Mouse (Mus musculus): ENCODE measurements around the gene Caprin2.

DNA sequence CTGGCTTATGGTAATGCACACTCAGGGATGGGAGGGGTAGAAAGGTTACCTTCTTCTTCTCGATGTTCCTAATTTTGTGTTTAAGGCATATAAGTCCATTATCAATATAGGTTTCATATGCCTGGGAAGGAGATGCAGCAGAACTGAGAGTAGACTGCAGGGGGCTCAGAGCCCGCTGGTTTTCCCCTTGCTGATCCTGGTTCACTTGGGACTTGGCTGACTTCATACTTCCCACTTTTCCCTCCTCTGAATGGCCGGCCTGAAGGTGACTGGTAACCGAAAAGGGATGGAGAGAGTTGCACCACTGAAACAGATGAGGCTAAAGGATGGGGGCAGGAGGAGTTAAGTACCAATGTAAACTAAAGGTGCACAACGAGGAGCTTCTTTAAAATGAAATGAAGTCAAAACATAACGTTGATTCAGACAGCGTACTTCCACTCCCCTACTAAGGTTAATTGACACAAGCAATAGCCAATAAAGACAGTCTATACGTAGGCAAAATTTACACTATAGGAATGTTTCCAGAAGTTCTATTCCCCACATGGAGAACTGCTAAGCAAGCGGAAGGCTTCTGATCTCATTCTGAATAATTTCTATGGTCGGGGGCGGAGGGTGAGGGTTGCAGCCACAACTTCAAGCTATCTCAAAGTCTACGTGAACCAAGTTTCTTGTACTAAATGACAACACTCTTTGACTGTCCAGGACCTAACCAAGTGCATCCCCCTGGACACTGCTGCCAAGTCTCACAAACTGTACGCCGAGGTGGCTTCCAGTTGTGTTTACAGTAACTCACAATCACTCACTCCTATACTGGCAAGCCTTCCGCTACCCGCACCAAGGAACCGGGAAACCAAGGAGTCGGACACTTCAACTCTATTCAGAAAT is 907 bp downstream of the Caprin2 start:
- TF ChIP-seq POLR2A (IDR thresholded peaks at IDR 0.05; ENCODE audit: low read depth, low read length) = no peak
- 0 out of 2 replicates have a peak, but pooled peaks have one; percentile 10 for TF ChIP-seq CTCF (IDR thresholded peaks at IDR 0.05; ENCODE audit: extremely low read depth, insufficient read length, insufficient replicate concordance, low read depth, low read length)
